Mouse (Mus musculus) CH12.LX (cell line): ENCODE measurements around the gene Zfyve28.

Experiments
- CHD2 ChIP-seq: IDR thresholded peaks from 2 replicates; pipeline ENCODE4 v1.6.1; 2011; ENCODE audit warnings: low read length, improper control_type of control experiment
- POLR2A ChIP-seq: IDR thresholded peaks from 2 replicates; pipeline ENCODE4 v1.6.1; 2011; ENCODE audit warnings: low read depth, mild to moderate bottlenecking, improper control_type of control experiment, low read length
- ZC3H11A ChIP-seq: IDR thresholded peaks from 2 replicates; pipeline ENCODE4 v1.6.1; 2012; ENCODE audit warnings: low read depth, mild to moderate bottlenecking, inconsistent platforms, low read length, improper control_type of control experiment
- ZMIZ1 ChIP-seq: IDR thresholded peaks from 2 replicates; pipeline ENCODE4 v1.6.1; 2012; ENCODE audit warnings: low read depth, mild to moderate bottlenecking, inconsistent platforms, low read length, improper control_type of control experiment

GRCm38 (mm10) chr5:34288154-34288716, at the start of gene Zfyve28, which contains the start of gene Cfap99:
- TF ChIP-seq CHD2 = no peak
- no peak for TF ChIP-seq ZMIZ1
- TF ChIP-seq POLR2A = no peak
- no peak for TF ChIP-seq ZC3H11A
